Mouse (Mus musculus): Measurements from ENCODE around the gene Ap3b1.

- TF ChIP-seq CTCF (conservative IDR thresholded peaks at IDR 0.05 in 1 of 2, IDR thresholded peaks at IDR 0.05 in 1 of 2; ENCODE audit: low read depth in 2 of 2, low read length in 2 of 2) (no peak), POLR2A (IDR thresholded peaks at IDR 0.05; ENCODE audit: low read depth, low read length) (no peak)
Measured at GRCm38 (mm10) chr13:94571001-94571400, 212.2 kb downstream of the Ap3b1 start.
